Mouse (Mus musculus) lung, postnatal 0 days (tissue): ENCODE results near the gene Med26.

Source experiments
- CTCF ChIP-seq: IDR thresholded peaks from 2 replicates; pipeline ENCODE4 v1.5.1; 2016; ENCODE audit warnings: antibody characterized with exemption, mild to moderate bottlenecking
- EP300 ChIP-seq: IDR thresholded peaks from 2 replicates; pipeline ENCODE4 v1.6.1; 2016; ENCODE audit warnings: antibody characterized with exemption, mild to moderate bottlenecking, control low read depth

GRCm38 (mm10) chr8:72504637-72505314, 43.3 kb downstream of the Med26 start:
- no peak for TF ChIP-seq EP300
- TF ChIP-seq CTCF: 0 out of 2 replicates have a peak, but pooled peaks have one; percentile 12
